Mouse (Mus musculus): Measurements from ENCODE around the gene Cd96. TPM values are rescaled to one million over a fixed set of nuclear protein-coding genes. Genes with fewer than 3 reads are reported as not detected.
A peak's percentile ranks its signal among the peaks of the same experiment; 100 is the strongest.

Cd96 gene
- total and polyA plus RNA-seq, 2 experiments from 2014 or later: 0.10 TPM; not detected in 1

- Histone ChIP-seq H3K4me2 (ENCODE audit: low read depth) (no peak overlapping the region), H3K4me3 (ENCODE audit: low read depth, low read length) (no peak overlapping the region), H3K4me1 (ENCODE audit: insufficient read depth) (no peaks in the 10 kb centered on the region), H3K27ac (ENCODE audit: low read depth, low read length) (no peak overlapping the region), H3K9me3 (ENCODE audit: low read length) (no peaks in the 10 kb centered on the region), H3K27me3 (ENCODE audit: insufficient read depth, low read length) (no peaks in the 10 kb centered on the region), H3K36me3 (ENCODE audit: insufficient read depth) (no peaks in the 10 kb centered on the region), H3K9ac (no peak overlapping the region)
- ATAC-seq (no peak; the same call in 1 of the 2 replicates), DNase-seq (peak; percentile 48)
- TF ChIP-seq CTCF (IDR thresholded peaks at IDR 0.05; ENCODE audit: low read depth): peak; percentile 52
- WGBS: 47% methylated on average over 10 of the region's 10 CpGs
These were observed 129.0 kb downstream of the Cd96 start for GRCm38 (mm10) chr16:45990901-45991676.

GRCm38 (mm10) chr16:45986236-45986635 is 133.8 kb downstream of the Cd96 start:
- TF ChIP-seq CTCF (IDR thresholded peaks at IDR 0.05; ENCODE audit: low read depth): no peak
- WGBS: 30% methylated on average over 1 of the region's 1 CpGs

More at GRCm38 (mm10) chr16:45986236-45986635, 133.8 kb downstream of the Cd96 start:
- H3K27ac ChIP-seq (ENCODE audit: low read depth, low read length): no peak overlapping the region
- H3K9ac ChIP-seq: no peak overlapping the region
- H3K36me3 ChIP-seq (ENCODE audit: insufficient read depth): no peaks in the 10 kb centered on the region
- ATAC-seq: no peak
- H3K27me3 ChIP-seq (ENCODE audit: insufficient read depth, low read length): no peaks in the 10 kb centered on the region
- no peaks in the 10 kb centered on the region for H3K4me1 ChIP-seq (ENCODE audit: insufficient read depth)
- no peaks in the 10 kb centered on the region for H3K9me3 ChIP-seq (ENCODE audit: low read length)
- DNase-seq: no peak
- H3K4me3 ChIP-seq (ENCODE audit: low read depth, low read length): no peak overlapping the region
- H3K4me2 ChIP-seq (ENCODE audit: low read depth): no peak overlapping the region

Other genes starting within 250 kb of the Cd96 start
- gene Phldb2, start 166.7 kb downstream of the Cd96 start, total RNA-seq (2014; rRNA removed): 6.0 and 25.2 TPM in 2 replicates
- 3.1 and 4.2 TPM in 2 replicates for gene Phldb2, start 166.7 kb downstream of the Cd96 start, polyA plus RNA-seq (2015; fragmentation: Nextera tagmentation; extraction: Ambion mirVana)
- gene Plcxd2, start 110.0 kb downstream of the Cd96 start, total RNA-seq (2014; rRNA removed): 33.2 and 43.4 TPM in 2 replicates
- gene Plcxd2, start 110.0 kb downstream of the Cd96 start, polyA plus RNA-seq (2015; fragmentation: Nextera tagmentation; extraction: Ambion mirVana): 10.1 and 11.7 TPM in 2 replicates
- gene Gm4737, start 34.8 kb upstream of the Cd96 start, total RNA-seq (2014; rRNA removed): 0.90 and 1.4 TPM in 2 replicates
- gene Gm4737, start 34.8 kb upstream of the Cd96 start, polyA plus RNA-seq (2015; fragmentation: Nextera tagmentation; extraction: Ambion mirVana): 0.90 and 2.1 TPM in 2 replicates